Comparison of ENCODE assay signal across 1 mouse cellular context in genomic region chr10:93442183-93442582, GRCm38 (mm10).
TF ChIP-seq lines count a peak whose summit lies in the region.

No protein-coding gene starts in this region.

TF ChIP-seq in CH12.LX, 34 proteins besides CTCF, POLR2A, EP300 and RAD21 (continued from another document):
- TF ChIP-seq ETS1 (conservative IDR thresholded peaks at IDR 0.05; ENCODE audit: low read depth, low read length) (peak; percentile 76), RCOR1 (conservative IDR thresholded peaks at IDR 0.05; ENCODE audit: low read depth, low read length) (no peak), TCF12 (IDR thresholded peaks at IDR 0.05; ENCODE audit: low read depth, low read length) (peak; percentile 81), IRF4 (IDR thresholded peaks at IDR 0.05; ENCODE audit: low read depth, low read length) (peak; percentile 71; the same call in 1 of the 2 replicates), PAX5 (IDR thresholded peaks at IDR 0.05; ENCODE audit: low read length) (no peak), MAX (IDR thresholded peaks at IDR 0.05; ENCODE audit: low read length) (0 out of 2 replicates have a peak, but pooled peaks have one; percentile 26), UBTF (IDR thresholded peaks at IDR 0.05; ENCODE audit: low read depth, low read length) (no peak), ZKSCAN1 (IDR thresholded peaks at IDR 0.05; ENCODE audit: borderline replicate concordance, low read depth, low read length) (no peak), GABPA (IDR thresholded peaks at IDR 0.05; ENCODE audit: insufficient replicate concordance, low read depth, low read length) (no peak), MAZ (IDR thresholded peaks at IDR 0.05; ENCODE audit: low read depth, low read length) (no peak), SIN3A (IDR thresholded peaks at IDR 0.05; ENCODE audit: low read length) (no peak), E2F4 (IDR thresholded peaks at IDR 0.05; ENCODE audit: insufficient replicate concordance, low read depth, low read length) (no peak), NRF1 (IDR thresholded peaks at IDR 0.05; ENCODE audit: low read depth, low read length) (no peak), USF2 (conservative IDR thresholded peaks at IDR 0.05; ENCODE audit: low read depth, low read length) (no peak), SMC3 (IDR thresholded peaks at IDR 0.05; ENCODE audit: low read depth, low read length) (no peak), CHD1 (IDR thresholded peaks at IDR 0.05; ENCODE audit: low read depth, low read length) (no peak)
